Mouse (Mus musculus) erythroblast, embryonic 14.5 days (primary cell): ENCODE results near the gene Tsga10.

ENCODE experiments used
- GATA1 ChIP-seq: IDR thresholded peaks from 2 replicates; pipeline ENCODE4 v1.6.1; 2012; ENCODE audit warnings: low read length, inconsistent platforms, mixed read lengths
- TAL1 ChIP-seq: IDR thresholded peaks from 3 replicates; pipeline ENCODE4 v1.6.1; 2012; ENCODE audit warnings: low read length, inconsistent platforms, mixed read lengths

GRCm38 (mm10) chr1:37864511-37865400 lies 1.5 kb downstream of the Tsga10 start:
- TF ChIP-seq TAL1 (no peak), GATA1 (no peak)
